Mouse (Mus musculus) layer of hippocampus, postnatal 36 days (tissue): ENCODE measurements at regions not wholly inside any gene's neighbourhood (a gene's known extent, or its start where the extent isn't known, plus 50 kb on each side); places are given as distances from the start of the nearest gene placed in this dataset.

ENCODE experiments used
- DNase-seq, 2 experiments: peaks; one replicate each; pipeline ENCODE4 v3.0.0; 2022

- no peak for DNase-seq
These were observed 55.9 kb upstream of the Tbc1d2b start for GRCm38 (mm10) chr9:90326531-90326930.
